Comparison of ENCODE assay signal across 23 mouse cellular contexts in genomic region chr1:74230992-74231391, GRCm38 (mm10). TPM values are rescaled to one million over a fixed set of nuclear protein-coding genes. Genes with fewer than 3 reads are reported as not detected.
"Had no signal": no experiment of that assay in that cellular context is flagged by ENCODE, and none has a peak within 500 bp of the region (broad histone marks: within the 10 kb centered on the region; RNA-seq: fewer than 3 reads in every experiment).

No protein-coding gene starts in this region.

- H3K4me3 ChIP-seq: liver, embryonic 15.5 days; midbrain, embryonic 13.5 days; midbrain, embryonic 15.5 days; neural tube, embryonic 12.5 days; stomach, embryonic 15.5 days had no signal

- H3K4me1 ChIP-seq: midbrain, embryonic 13.5 days; midbrain, embryonic 15.5 days; neural tube, embryonic 12.5 days; stomach, embryonic 15.5 days had no signal

- H3K9ac ChIP-seq: liver, embryonic 15.5 days; lung, embryonic 14.5 days; midbrain, embryonic 13.5 days; midbrain, embryonic 15.5 days; neural tube, embryonic 12.5 days; stomach, embryonic 15.5 days had no signal

- H3K27me3 ChIP-seq: liver, embryonic 15.5 days; midbrain, embryonic 13.5 days; midbrain, embryonic 15.5 days; neural tube, embryonic 12.5 days; stomach, embryonic 15.5 days had no signal

- DNase-seq: lung, adult 18-20 months; lung, embryonic 14.5 days; lung, postnatal 14 days; lung, postnatal 36 days; right cerebral cortex, postnatal 14 days; thymus, adult 2 months; thymus, postnatal 25 days; thymus, postnatal 4 days had no signal

- H3K9me3 ChIP-seq: liver, embryonic 15.5 days; midbrain, embryonic 13.5 days; midbrain, embryonic 15.5 days; neural tube, embryonic 12.5 days; stomach, embryonic 15.5 days had no signal

- H3K27ac ChIP-seq: liver, embryonic 15.5 days; macrophage; midbrain, embryonic 13.5 days; midbrain, embryonic 15.5 days; neural tube, embryonic 12.5 days; stomach, embryonic 15.5 days; stomach, postnatal 0 days had no signal

- H3K4me2 ChIP-seq: liver, embryonic 15.5 days; lung, embryonic 14.5 days; midbrain, embryonic 11.5 days; midbrain, embryonic 13.5 days; midbrain, embryonic 15.5 days; neural tube, embryonic 12.5 days; stomach, embryonic 15.5 days had no signal

- ATAC-seq: midbrain, embryonic 13.5 days; midbrain, embryonic 15.5 days had no signal

- H3K36me3 ChIP-seq: liver, embryonic 15.5 days; midbrain, embryonic 13.5 days; midbrain, embryonic 15.5 days; neural tube, embryonic 12.5 days; stomach, embryonic 15.5 days had no signal

RNA-seq across cellular contexts. Expression of gene Cxcr1, which starts 36.6 kb away (rescaled TPM):
- total RNA-seq: midbrain, postnatal 0 days; monocyte, adult 5-6 weeks had no signal
- polyA plus RNA-seq: liver, embryonic 15.5 days; lung, embryonic 14.5 days; lung, embryonic 16.5 days; macrophage; midbrain, embryonic 11.5 days; midbrain, embryonic 13.5 days; midbrain, embryonic 15.5 days; midbrain, postnatal 0 days; neural tube, embryonic 12.5 days; neural tube, embryonic 14.5 days; stomach, embryonic 15.5 days; testis, adult 2 months; thymus, adult 2 months; urinary bladder, adult 2 months had no signal

RNA-seq across cellular contexts. Expression of gene Gpbar1, which starts 47.4 kb away (rescaled TPM):
- total RNA-seq: megakaryocyte, adult 5-6 weeks; midbrain, postnatal 0 days; monocyte, adult 5-6 weeks had no signal
- polyA plus RNA-seq: macrophage; midbrain, embryonic 11.5 days; midbrain, postnatal 0 days; neural tube, embryonic 12.5 days; neural tube, embryonic 14.5 days had no signal
